Comparison of ENCODE assay signal across 23 mouse cellular contexts in genomic region chr11:65263466-65263865, GRCm38 (mm10). TPM values are rescaled to one million over a fixed set of nuclear protein-coding genes. Genes with fewer than 3 reads are reported as not detected.
A peak's percentile ranks its signal among the peaks of the same experiment; 100 is the strongest.
DNase-seq lines count a peak whose midpoint lies in the region; ATAC-seq and TF ChIP-seq lines count a peak whose summit lies in the region.
"Had no signal": no experiment of that assay in that cellular context is flagged by ENCODE, and none has a peak within 500 bp of the region (broad histone marks: within the 10 kb centered on the region; RNA-seq: fewer than 3 reads in every experiment).

No protein-coding gene starts in this region.

- TF ChIP-seq EP300 in heart, adult 2 months (IDR thresholded peaks at IDR 0.05; ENCODE audit: insufficient read depth, low read depth, low read length) = no peak

- H3K27me3 ChIP-seq in heart, adult 2 months (ENCODE audit: control insufficient read depth, insufficient read depth, low read length) = no peaks in the 10 kb centered on the region
- H3K27me3 ChIP-seq in Patski = peaks cover 6% of the 10 kb centered on the region
- H3K27me3 ChIP-seq in heart, embryonic 15.5 days = no peaks in the 10 kb centered on the region
- no peaks in the 10 kb centered on the region for H3K27me3 ChIP-seq in cerebellum, adult 2 months (ENCODE audit: control insufficient read depth, insufficient read depth, low read length)

- peaks cover 18% of the 10 kb centered on the region for H3K36me3 ChIP-seq in heart, adult 2 months (ENCODE audit: control insufficient read depth, insufficient read depth, low read length)
- no peaks in the 10 kb centered on the region for H3K36me3 ChIP-seq in heart, embryonic 15.5 days
- H3K36me3 ChIP-seq: embryonic facial prominence, embryonic 10.5 days; G1E had no signal

- DNase-seq in heart, adult 2 months = peak in 1 of 2 experiments; percentile 34
- DNase-seq in heart, adult 8-10 months (ENCODE audit: low spot score) = no peak
- peak; percentile 35 for DNase-seq in Patski (ENCODE audit: low read depth, low spot score)
- peak; percentile 55 for DNase-seq in adrenal gland, postnatal 25 days
- DNase-seq in cerebellum, adult 2 months = no peak
- DNase-seq in MN1 (ENCODE audit: low spot score) = no peak
- DNase-seq: cerebellum, adult 18-20 months; gastrocnemius, adult 2 months; kidney, adult 9 months; kidney, postnatal 25 days; left cerebral cortex, postnatal 4 days; liver; lung, postnatal 10 days; midbrain, embryonic 14.5 days; thymus, postnatal 14 days had no signal

- CTCF ChIA-PET in Patski (lab: Charles Lee) = no interaction called here

- POLR2A ChIA-PET in Patski (lab: Charles Lee) = interaction anchor here (0.5 kb wide), 1 partner anchor 411 kb away, joined by 3 read pairs; no protein-coding TSS in a partner anchor

- no peaks in the 10 kb centered on the region for H3K79me2 ChIP-seq in heart, adult 2 months (replicated peaks; ENCODE audit: control insufficient read depth, insufficient read depth, low read length)

- in situ Hi-C loops in Patski (cut with MboI; ENCODE audit: low pct_unique_long_range_greater_than_20kb) = loop anchor here (5.0 to 25.0 kb wide), 2 partner anchors 374 to 419 kb away; no protein-coding TSS in a partner anchor

- no peaks in the 10 kb centered on the region; the same call in 1 of the 2 replicates for H3K4me1 ChIP-seq in heart, adult 2 months (ENCODE audit: control insufficient read depth, insufficient read depth, low read length)
- peaks cover 17% of the 10 kb centered on the region for H3K4me1 ChIP-seq in heart, embryonic 15.5 days (replicated peaks)
- no peaks in the 10 kb centered on the region for H3K4me1 ChIP-seq in cerebellum, adult 2 months (ENCODE audit: control insufficient read depth, insufficient read depth, low read length)
- H3K4me1 ChIP-seq: embryonic facial prominence, embryonic 10.5 days had no signal

- peak overlapping the region; percentile 72 for H3K27ac ChIP-seq in heart, adult 2 months
- H3K27ac ChIP-seq in heart, embryonic 15.5 days = peak overlapping the region; percentile 79
- H3K27ac ChIP-seq in cerebellum, adult 2 months (ENCODE audit: insufficient read depth, low read length) = no peak overlapping the region
- H3K27ac ChIP-seq: embryonic facial prominence, embryonic 10.5 days; gastrocnemius, adult 2 months; left cerebral cortex, adult 2 months had no signal

- no peak for TF ChIP-seq CTCF in heart, adult 2 months (IDR thresholded peaks at IDR 0.05)
- no peak for TF ChIP-seq CTCF in Patski (IDR thresholded peaks at IDR 0.05)
- no peak for TF ChIP-seq CTCF in cerebellum, adult 2 months (IDR thresholded peaks at IDR 0.05; ENCODE audit: borderline replicate concordance, insufficient read depth, low read depth, low read length)

- no peak for TF ChIP-seq POLR2A in heart, adult 2 months (IDR thresholded peaks at IDR 0.05; ENCODE audit: insufficient read depth, low read depth, low read length)
- TF ChIP-seq POLR2A in cerebellum, adult 2 months (IDR thresholded peaks at IDR 0.05; ENCODE audit: borderline replicate concordance, insufficient read depth, low read length) = no peak

- H3K4me2 ChIP-seq in heart, embryonic 15.5 days = peak overlapping the region; percentile 43

- no peak overlapping the region for H3K4me3 ChIP-seq in heart, adult 2 months
- no peak overlapping the region for H3K4me3 ChIP-seq in heart, embryonic 15.5 days
- H3K4me3 ChIP-seq in cerebellum, adult 2 months (replicated peaks; ENCODE audit: insufficient read depth, low read depth, low read length) = no peak overlapping the region
- H3K4me3 ChIP-seq: embryonic facial prominence, embryonic 10.5 days; gastrocnemius, adult 2 months; left cerebral cortex, adult 2 months; myocyte had no signal

- no peaks in the 10 kb centered on the region for H3K9me3 ChIP-seq in heart, embryonic 15.5 days (replicated peaks)
- H3K9me3 ChIP-seq: embryonic facial prominence, embryonic 10.5 days; G1E had no signal

- ATAC-seq in Patski = peak; percentile 75
- 0 out of 2 replicates have a peak, but pooled peaks have one; percentile 35 for ATAC-seq in heart, embryonic 15.5 days (replicated peaks; ENCODE audit: insufficient number of reproducible peaks, insufficient read depth, low FRiP score, low read depth)

- H3K9ac ChIP-seq in heart, adult 2 months (ENCODE audit: low read depth, low read length) = no peak overlapping the region
- H3K9ac ChIP-seq in heart, embryonic 15.5 days = no peak overlapping the region

- WGBS in heart, adult 2 months = 44% methylated on average over 6 of the region's 6 CpGs
- WGBS in heart, embryonic 15.5 days = 37% methylated on average over 6 of the region's 6 CpGs
- 45% methylated on average over 6 of the region's 6 CpGs for WGBS in cerebellum, adult 2 months

- intact Hi-C loops in heart, adult 2 months (cut with DNase I) = no loop called here

RNA-seq across cellular contexts. Expression of gene Myocd, which starts 6.3 kb away (rescaled TPM):
- total RNA-seq in heart, adult 2 months (2021) = 10 to 100 TPM; 82.5 to 87.1 TPM
- polyA plus RNA-seq in heart, adult 2 months (2012; rRNA removed) = 30.6 and 37.7 TPM in 2 replicates
- total RNA-seq in heart, adult 8-10 months (2022) = 10 to 100 TPM; 72.3 to 80.0 (median 74.3) TPM
- polyA plus RNA-seq in Patski (2021) = not detected
- total RNA-seq in adrenal gland, postnatal 25 days (2021) = 0.15 and 0.29 TPM in 2 replicates
- 63.0 and 69.6 TPM in 2 replicates for polyA plus RNA-seq in heart, embryonic 15.5 days (2015; fragmentation: Nextera tagmentation; extraction: Ambion mirVana)
- polyA plus RNA-seq in cerebellum, adult 2 months (2012; rRNA removed) = 0.13 and 0.19 TPM in 2 replicates
- total RNA-seq: common myeloid progenitor, adult 5-6 weeks; granulocyte monocyte progenitor cell, adult 5-6 weeks; megakaryocyte, adult 5-6 weeks had no signal
- polyA plus RNA-seq: G1E had no signal

Comparison
In these comparisons a context has a peak if more than half of its experiments do, and no peak if none do; other contexts are left out.
1. DNase-seq: peak in Patski (single experiment) and adrenal gland, postnatal 25 days (single experiment); none in heart, adult 8-10 months (single experiment), cerebellum, adult 2 months (0 of 2) and MN1 (single experiment).
2. RNA of gene Myocd, which starts 6.3 kb away (polyA plus RNA-seq): 63.0 to 69.6 TPM in heart, embryonic 15.5 days and 30.6 to 37.7 TPM in heart, adult 2 months; 0.13 to 0.19 TPM in cerebellum, adult 2 months and not detected in Patski (single experiment); every median in the first group is over 10 times any median in the second.